Mouse (Mus musculus): Measurements from ENCODE around the gene Npm1.

DNA sequence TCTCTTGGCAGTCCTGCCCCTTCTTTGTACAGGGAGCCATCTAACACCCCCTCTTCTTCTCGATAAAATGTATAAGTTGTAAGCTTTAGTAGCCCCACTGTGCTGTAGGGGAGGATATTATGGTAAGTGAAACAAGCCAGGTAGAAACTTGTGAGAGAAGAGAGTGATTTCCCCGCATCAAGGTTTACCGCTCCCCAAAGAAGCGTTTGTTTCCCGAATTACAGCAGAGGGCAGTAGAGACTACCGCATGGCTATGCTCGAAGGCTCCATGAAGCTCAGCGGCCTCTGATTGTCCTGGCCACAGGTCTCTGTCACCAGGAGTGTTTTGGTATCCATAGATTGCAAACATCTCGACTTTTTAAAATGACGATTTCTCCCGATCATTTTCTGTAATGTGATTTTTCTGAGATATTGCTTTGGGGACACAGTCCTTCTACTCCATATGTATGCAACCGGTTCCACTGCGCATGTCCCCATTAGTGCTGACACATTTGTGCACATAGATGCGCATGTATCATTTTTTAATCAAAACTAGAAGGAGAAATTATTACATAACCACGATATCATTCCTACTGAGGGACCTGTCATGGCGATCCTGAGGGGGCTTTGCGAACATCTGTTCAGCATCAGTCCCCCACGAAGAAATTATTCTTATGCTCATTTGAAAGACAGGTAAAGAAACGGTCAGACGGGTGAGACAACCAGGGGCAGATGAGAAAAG is 13.7 kb upstream of the Npm1 start:
- TF ChIP-seq CTCF (conservative IDR thresholded peaks at IDR 0.05; ENCODE audit: low read length) (peak; percentile 55), NANOG (IDR thresholded peaks at IDR 0.05; ENCODE audit: borderline replicate concordance, low read length) (no peak)
